16 mouse cellular contexts compared by ENCODE assay signal in the genomic region with DNA sequence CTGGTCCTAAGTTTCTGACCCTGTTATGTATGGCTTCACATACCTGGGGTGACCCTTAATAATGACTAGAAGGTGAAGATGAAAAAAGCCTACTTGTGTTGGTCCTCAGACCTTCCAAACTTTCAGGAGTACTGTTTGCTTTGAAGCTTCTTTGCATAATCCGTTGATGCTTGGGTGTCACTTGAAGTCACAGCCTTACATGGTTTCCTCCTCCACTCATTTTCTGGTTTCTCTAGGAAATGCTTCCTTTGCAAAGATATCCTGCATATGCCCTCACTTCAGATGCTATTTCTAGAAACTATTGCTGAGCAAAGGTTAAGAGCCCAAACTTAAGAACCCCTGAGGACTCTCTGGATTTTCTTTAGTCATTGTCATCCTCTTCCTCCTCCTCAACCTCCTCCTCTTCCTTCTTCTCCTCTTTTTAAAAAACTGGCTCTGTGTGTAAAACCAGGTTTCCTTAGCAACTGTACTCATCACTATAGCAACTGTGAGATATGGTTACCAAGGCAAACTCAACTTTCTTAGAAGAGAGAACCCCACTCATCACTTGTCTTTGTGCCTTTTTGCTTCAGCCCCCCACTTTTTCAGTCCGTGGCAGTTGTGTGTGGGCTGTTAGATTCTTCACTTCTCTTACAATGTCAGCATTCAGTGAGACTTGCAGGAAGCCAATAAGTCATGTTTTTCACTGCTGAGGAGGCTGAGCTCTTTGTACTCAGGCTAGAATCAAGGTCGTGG. TPM values are rescaled to one million over a fixed set of nuclear protein-coding genes. Genes with fewer than 3 reads are reported as not detected.
A peak's percentile ranks its signal among the peaks of the same experiment; 100 is the strongest.
DNase-seq lines count a peak whose midpoint lies in the region; ATAC-seq lines count a peak whose summit lies in the region.
"Had no signal": no experiment of that assay in that cellular context is flagged by ENCODE, and none has a peak within 500 bp of the region (broad histone marks: within the 10 kb centered on the region; RNA-seq: fewer than 3 reads in every experiment).

No protein-coding gene starts in this region.

- intact Hi-C loops in left cerebral cortex, postnatal 4 days (cut with DNase I) = no loop called here

- ATAC-seq in frontal cortex, adult (ENCODE audit: low TSS enrichment) = peak; percentile 99

- DNase-seq in left cerebral cortex, adult 11 months (ENCODE audit: low spot score) = peak; percentile 53
- DNase-seq in left cerebral cortex, postnatal 4 days = no peak
- DNase-seq in frontal cortex, postnatal 14 days (ENCODE audit: low spot score in 2 of 2) = peak; percentile 17 to 47
- peak; percentile 37 to 49 for DNase-seq in right cerebral cortex, postnatal 10 days (ENCODE audit: low spot score in 2 of 2)
- no peak for DNase-seq in retina, embryonic 14.5 days (ENCODE audit: low spot score)
- DNase-seq in ovary, adult 18-20 months (ENCODE audit: low spot score) = no peak
- DNase-seq: adrenal gland, adult 2 months; cerebellum, adult 11 months; cerebellum, postnatal 10 days; embryo, embryonic 11 days; heart, postnatal 10 days; kidney, adult 2 months; kidney, postnatal 25 days; spleen, adult 18-20 months; thymus, postnatal 4 days had no signal

RNA-seq across cellular contexts. Expression of gene 4930578C19Rik, which starts 59.2 kb away (rescaled TPM):
- 1 to 10 TPM; 1.5 to 1.8 TPM for total RNA-seq in left cerebral cortex, postnatal 4 days (2021)

Comparison
In these comparisons a context has a peak if more than half of its experiments do, and no peak if none do; other contexts are left out.
1. DNase-seq: peak in left cerebral cortex, adult 11 months (single experiment), frontal cortex, postnatal 14 days (2 of 2) and right cerebral cortex, postnatal 10 days (2 of 2); none in left cerebral cortex, postnatal 4 days (single experiment), retina, embryonic 14.5 days (single experiment) and ovary, adult 18-20 months (single experiment).